Mouse (Mus musculus): ENCODE results near the gene Fcrla.

Fcrla gene

GRCm38 (mm10) chr1:170926941-170927340 lies 442 bp downstream of the Fcrla start:
- no peak for DNase-seq

- DNase-seq, result no peak
These were observed 2.9 kb downstream of the Fcrla start for GRCm38 (mm10) chr1:170924485-170924884.

- no peak for DNase-seq
These were observed 8.1 kb downstream of the Fcrla start for GRCm38 (mm10) chr1:170919308-170919707.

GRCm38 (mm10) chr1:170915657-170916056 lies 11.7 kb downstream of the Fcrla start:
- no peak for DNase-seq

- DNase-seq, result no peak
These were observed 14.3 kb downstream of the Fcrla start, which contains the start of gene Fcrlb for GRCm38 (mm10) chr1:170912891-170913615. Gene Fcrlb, minus strand, starts transcription at chr1:170912941.

GRCm38 (mm10) chr1:170911907-170912660 lies 15.3 kb downstream of the Fcrla start:
- DNase-seq, result no peak

GRCm38 (mm10) chr1:170908341-170908740 lies 19.0 kb downstream of the Fcrla start:
- DNase-seq, result peak; percentile 45

- DNase-seq, result peak; percentile 69
These were observed 19.8 kb downstream of the Fcrla start for GRCm38 (mm10) chr1:170907456-170908191.

- no peak for DNase-seq
These were observed 20.3 kb downstream of the Fcrla start for GRCm38 (mm10) chr1:170907111-170907455.

GRCm38 (mm10) chr1:170903485-170903884 lies 23.9 kb downstream of the Fcrla start:
- no peak for DNase-seq

- DNase-seq, result peak; percentile 87
These were observed 25.7 kb downstream of the Fcrla start for GRCm38 (mm10) chr1:170901536-170902238.

- DNase-seq, result peak; percentile 80
These were observed 26.4 kb downstream of the Fcrla start for GRCm38 (mm10) chr1:170900799-170901467.

- no peak for DNase-seq
These were observed 28.8 kb downstream of the Fcrla start for GRCm38 (mm10) chr1:170898413-170899075.

GRCm38 (mm10) chr1:170896651-170897281 lies 30.6 kb downstream of the Fcrla start:
- no peak for DNase-seq

- DNase-seq, result peak; percentile 77
These were observed 32.5 kb downstream of the Fcrla start for GRCm38 (mm10) chr1:170894603-170895602.

GRCm38 (mm10) chr1:170892279-170892678 lies 35.1 kb downstream of the Fcrla start:
- DNase-seq, result no peak

- DNase-seq, result no peak
These were observed 35.7 kb downstream of the Fcrla start for GRCm38 (mm10) chr1:170891646-170892045.

- peak; percentile 10 for DNase-seq
These were observed 38.1 kb downstream of the Fcrla start for GRCm38 (mm10) chr1:170889310-170889709.

GRCm38 (mm10) chr1:170886044-170886458 lies 41.3 kb downstream of the Fcrla start:
- no peak for DNase-seq
